Mouse (Mus musculus) liver, embryonic 11.5 days (tissue): ENCODE results near the gene Gm9936. TPM values are rescaled to one million over a fixed set of nuclear protein-coding genes. Genes with fewer than 3 reads are reported as not detected.
"Not testable (repeated sequence)": the region's sequence is repeated elsewhere in the genome, so short reads cannot be mapped to it uniquely, and the experiment has no call there.

Source experiments
- ATAC-seq: fragments of 200-750 bp; cut with Nextera tagmentation; replicated peaks from 2 replicates; pipeline ENCODE4 v1.8.0; 2017; ENCODE audit warnings: moderate number of reproducible peaks, mild to moderate bottlenecking, moderate TSS enrichment, moderate library complexity; ENCODE audit not compliant: low FRiP score
- DNase-seq: peaks from one replicate; pipeline ENCODE4 v3.0.0-alpha.2; 2017; ENCODE audit warnings: low spot score
- H3K27ac ChIP-seq: fragments of 300-500 bp; sonication (generic); 2 replicates; pipeline ENCODE4 v1.5.1; 2014; ENCODE audit warnings: mild to moderate bottlenecking, low read depth, low read length, control low read depth
- H3K27me3 ChIP-seq: fragments of 300-500 bp; sonication (generic); replicated peaks from 2 replicates; pipeline ENCODE4 v1.6.1; 2014; ENCODE audit warnings: low read length, mixed read lengths; ENCODE audit not compliant: control insufficient read depth, insufficient read depth
- H3K36me3 ChIP-seq: fragments of 300-500 bp; sonication (generic); 2 replicates; pipeline ENCODE4 v1.6.1; 2014; ENCODE audit warnings: mild to moderate bottlenecking, low read length, moderate library complexity, mixed read lengths; ENCODE audit not compliant: control insufficient read depth, insufficient read depth
- H3K4me1 ChIP-seq: fragments of 300-500 bp; sonication (generic); replicated peaks from 2 replicates; pipeline ENCODE4 v1.6.1; 2014; ENCODE audit warnings: low read length, mixed read lengths; ENCODE audit not compliant: control insufficient read depth, insufficient read depth
- H3K4me2 ChIP-seq: fragments of 300-500 bp; sonication (generic); 2 replicates; pipeline ENCODE4 v1.6.1; 2014; ENCODE audit warnings: mild to moderate bottlenecking, control low read depth, moderate library complexity
- H3K4me3 ChIP-seq: fragments of 300-500 bp; sonication (generic); 2 replicates; pipeline ENCODE4 v1.5.1; 2014; ENCODE audit warnings: low read depth, low read length, control low read depth
- H3K9ac ChIP-seq: fragments of 300-500 bp; sonication (generic); 2 replicates; pipeline ENCODE4 v1.6.1; 2014; ENCODE audit warnings: low read depth, low read length, control low read depth
- H3K9me3 ChIP-seq: fragments of 300-500 bp; sonication (generic); 2 replicates; pipeline ENCODE4 v1.6.1; 2016; ENCODE audit warnings: low read length, inconsistent platforms, mixed read lengths; ENCODE audit not compliant: control insufficient read depth
- WGBS: fragments of 180-500 bp; shearing (Covaris S2); extraction: QIAGEN DNeasy Blood & Tissue Kit; methylation state at CpG from one replicate; pipeline ENCODE4 v1.1.7; 2014; 5-methylcytosine and 5-hydroxymethylcytosine counted together
- polyA plus RNA-seq: library from polyadenylated mRNA; unstranded; fragments of >200 nt; fragmentation: Nextera tagmentation; extraction: Ambion mirVana; gene quantifications from 2 replicates; pipeline ENCODE4 v1.2.1, GENCODE M21; 2014

Gm9936 gene
- polyA plus RNA-seq, 1 experiment from 2014 or later, result not detected

- H3K4me3 ChIP-seq, result no peak overlapping the region
- no peaks in the 10 kb centered on the region for H3K9me3 ChIP-seq
- no peak for DNase-seq
- H3K27ac ChIP-seq, result no peak overlapping the region
- H3K36me3 ChIP-seq, result no peaks in the 10 kb centered on the region
- peaks cover 4% of the 10 kb centered on the region for H3K27me3 ChIP-seq
- 82% methylated on average over 11 of the region's 11 CpGs for WGBS
- H3K9ac ChIP-seq, result no peak overlapping the region
- 0 out of 2 replicates have a peak, but pooled peaks cover 3% of the 10 kb centered on the region for H3K4me1 ChIP-seq
- no peak for ATAC-seq
- no peak overlapping the region for H3K4me2 ChIP-seq
Observed at GRCm38 (mm10) chr5:114883022-114883421, 24.5 kb upstream of the Gm9936 start.

GRCm38 (mm10) chr5:114882319-114882718 lies 23.8 kb upstream of the Gm9936 start:
- not testable (repeated sequence) for ATAC-seq, H3K27me3 ChIP-seq, H3K9ac ChIP-seq, H3K4me2 ChIP-seq, H3K4me1 ChIP-seq, H3K9me3 ChIP-seq, H3K36me3 ChIP-seq, H3K27ac ChIP-seq, DNase-seq, H3K4me3 ChIP-seq
- 74% methylated on average over 6 of the region's 7 CpGs for WGBS

GRCm38 (mm10) chr5:114879399-114879798 lies 20.9 kb upstream of the Gm9936 start:
- DNase-seq, result no peak

GRCm38 (mm10) chr5:114877487-114877886 lies 19.0 kb upstream of the Gm9936 start:
- peaks cover 9% of the 10 kb centered on the region for H3K27me3 ChIP-seq
- ATAC-seq (no peak), DNase-seq (no peak)
- no peak overlapping the region for H3K4me2 ChIP-seq
- no peaks in the 10 kb centered on the region for H3K9me3 ChIP-seq
- no peaks in the 10 kb centered on the region for H3K36me3 ChIP-seq
- no peak overlapping the region for H3K9ac ChIP-seq
- WGBS, result 72% methylated on average over 7 of the region's 7 CpGs
- no peak overlapping the region for H3K27ac ChIP-seq
- no peak overlapping the region for H3K4me3 ChIP-seq
- 0 out of 2 replicates have a peak, but pooled peaks cover 4% of the 10 kb centered on the region for H3K4me1 ChIP-seq

More at GRCm38 (mm10) chr5:114879399-114879798, 20.9 kb upstream of the Gm9936 start:
- 40% methylated on average over 13 of the region's 13 CpGs for WGBS
- Histone ChIP-seq H3K4me3 (no peak overlapping the region), H3K27me3 (peaks cover 4% of the 10 kb centered on the region), H3K9me3 (no peaks in the 10 kb centered on the region), H3K4me1 (0 out of 2 replicates have a peak, but pooled peaks cover 4% of the 10 kb centered on the region), H3K36me3 (no peaks in the 10 kb centered on the region), H3K9ac (no peak overlapping the region), H3K4me2 (no peak overlapping the region), H3K27ac (no peak overlapping the region)
- no peak for ATAC-seq

GRCm38 (mm10) chr5:114876331-114876730 lies 17.8 kb upstream of the Gm9936 start:
- Histone ChIP-seq H3K27me3 (peaks cover 9% of the 10 kb centered on the region), H3K36me3 (no peaks in the 10 kb centered on the region), H3K4me3 (no peak overlapping the region), H3K9me3 (no peaks in the 10 kb centered on the region), H3K27ac (no peak overlapping the region), H3K9ac (no peak overlapping the region), H3K4me2 (no peak overlapping the region), H3K4me1 (0 out of 2 replicates have a peak, but pooled peaks cover 4% of the 10 kb centered on the region)
- WGBS, result 56% methylated on average over 6 of the region's 6 CpGs
- ATAC-seq, result no peak
- DNase-seq, result no peak

- no peaks in the 10 kb centered on the region for H3K36me3 ChIP-seq
- H3K27me3 ChIP-seq, result peaks cover 9% of the 10 kb centered on the region
- no peak for DNase-seq
- ATAC-seq, result no peak
- H3K9ac ChIP-seq, result no peak overlapping the region
- 0 out of 2 replicates have a peak overlapping the region, but pooled peaks have one; percentile 9 for H3K4me3 ChIP-seq
- WGBS, result 54% methylated on average over 6 of the region's 6 CpGs
- H3K9me3 ChIP-seq, result no peaks in the 10 kb centered on the region
- no peak overlapping the region for H3K27ac ChIP-seq
- 0 out of 2 replicates have a peak, but pooled peaks cover 4% of the 10 kb centered on the region for H3K4me1 ChIP-seq
- H3K4me2 ChIP-seq, result no peak overlapping the region
Observed at GRCm38 (mm10) chr5:114875858-114876257, 17.4 kb upstream of the Gm9936 start.

GRCm38 (mm10) chr5:114865279-114865678 lies 6.8 kb upstream of the Gm9936 start:
- no peak overlapping the region for H3K27ac ChIP-seq
- no peaks in the 10 kb centered on the region for H3K36me3 ChIP-seq
- H3K27me3 ChIP-seq, result no peaks in the 10 kb centered on the region; the same call in 1 of the 2 replicates
- DNase-seq, result no peak
- ATAC-seq, result no peak
- no peak overlapping the region for H3K9ac ChIP-seq
- no peak overlapping the region for H3K4me2 ChIP-seq
- H3K4me3 ChIP-seq, result no peak overlapping the region
- H3K9me3 ChIP-seq, result peaks cover 8% of the 10 kb centered on the region; the same call in 1 of the 2 replicates
- WGBS, result 84% methylated on average over 12 of the region's 12 CpGs
- H3K4me1 ChIP-seq, result no peaks in the 10 kb centered on the region

GRCm38 (mm10) chr5:114864813-114865212 lies 6.3 kb upstream of the Gm9936 start:
- Histone ChIP-seq H3K9ac (no peak overlapping the region), H3K4me2 (no peak overlapping the region), H3K4me3 (no peak overlapping the region), H3K9me3 (peaks cover 8% of the 10 kb centered on the region; the same call in 1 of the 2 replicates), H3K27me3 (no peaks in the 10 kb centered on the region; the same call in 1 of the 2 replicates), H3K27ac (no peak overlapping the region), H3K4me1 (no peaks in the 10 kb centered on the region), H3K36me3 (no peaks in the 10 kb centered on the region)
- WGBS, result 80% methylated on average over 7 of the region's 7 CpGs
- no peak for ATAC-seq
- DNase-seq, result no peak

- no peak for DNase-seq
- H3K9ac ChIP-seq, result no peak overlapping the region
- no peaks in the 10 kb centered on the region for H3K4me1 ChIP-seq
- H3K27me3 ChIP-seq, result peaks cover 7% of the 10 kb centered on the region
- H3K4me3 ChIP-seq, result no peak overlapping the region
- H3K36me3 ChIP-seq, result no peaks in the 10 kb centered on the region
- 68% methylated on average over 6 of the region's 6 CpGs for WGBS
- H3K27ac ChIP-seq, result no peak overlapping the region
- ATAC-seq, result no peak
- no peaks in the 10 kb centered on the region for H3K9me3 ChIP-seq
- H3K4me2 ChIP-seq, result no peak overlapping the region
Observed at GRCm38 (mm10) chr5:114861730-114862129, 3.2 kb upstream of the Gm9936 start.
